Mouse (Mus musculus) adrenal gland, adult 18-20 months (tissue): ENCODE measurements around the gene Me1. TPM values are rescaled to one million over a fixed set of nuclear protein-coding genes. Genes with fewer than 3 reads are reported as not detected.

Source experiments
- DNase-seq, 2 experiments: peaks; one replicate each; pipeline ENCODE4 v3.0.0; 2021 to 2022; ENCODE audit warnings: low spot score in 2 of 2
- long read RNA-seq, 2 experiments: library from polyadenylated mRNA; stranded (forward); transcript quantifications; one replicate each; pipeline ENCODE4 v2.0.0; 2021
- total RNA-seq, 2 experiments: library from RNA; stranded (reverse); gene quantifications; 1 replicate in 1 of 2; 2 replicates in 1 of 2; pipeline ENCODE4 v1.2.3; 2021

Gene Me1
- 1,000 to 10,000 TPM; 1,361 to 1,780 TPM for total RNA-seq
- long read RNA-seq, experiment 1, transcript Me1-201 (14 exons, 3,288 nt): major isoform, 1,261 of 1,385 reads
- long read RNA-seq, experiment 1, partial matches to known transcripts: 65 of 1,385 reads
- long read RNA-seq, experiment 1, other reads (novel, unspliced or antisense): 59 of 1,385 reads
- long read RNA-seq, experiment 2, transcript Me1-201 (14 exons, 3,288 nt): major isoform, 1,590 of 1,808 reads
- long read RNA-seq, experiment 2, partial matches to known transcripts: 113 of 1,808 reads
- long read RNA-seq, experiment 2, other reads (novel, unspliced or antisense): 105 of 1,808 reads

DNA sequence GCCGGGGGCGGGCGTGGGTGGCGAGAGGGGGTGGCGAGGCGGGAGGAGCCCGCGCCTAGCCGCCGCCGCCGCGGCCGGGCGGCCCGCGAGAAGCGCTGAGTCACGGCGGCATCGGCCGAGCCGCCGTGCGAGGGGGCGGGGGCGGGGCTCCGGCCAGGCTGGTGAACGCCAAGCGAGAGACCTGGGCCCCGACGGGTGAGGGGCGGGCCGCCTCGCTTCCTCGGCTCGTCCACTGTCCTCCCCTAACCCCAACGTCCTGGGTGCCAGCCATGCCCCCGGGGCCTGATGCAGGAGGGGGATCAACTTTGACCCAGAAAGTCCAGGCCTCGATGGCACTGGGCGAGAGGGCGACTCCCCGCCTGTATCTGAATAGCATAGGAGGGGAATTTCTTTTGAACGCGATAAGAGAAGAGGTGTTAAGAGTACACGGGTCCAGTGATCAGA, at the start of gene Me1:
Me1 (minus strand) TSS at position 136 of the 444 bp plus-strand sequence.
- peak in 1 of 2 experiments; percentile 71 for DNase-seq

DNA sequence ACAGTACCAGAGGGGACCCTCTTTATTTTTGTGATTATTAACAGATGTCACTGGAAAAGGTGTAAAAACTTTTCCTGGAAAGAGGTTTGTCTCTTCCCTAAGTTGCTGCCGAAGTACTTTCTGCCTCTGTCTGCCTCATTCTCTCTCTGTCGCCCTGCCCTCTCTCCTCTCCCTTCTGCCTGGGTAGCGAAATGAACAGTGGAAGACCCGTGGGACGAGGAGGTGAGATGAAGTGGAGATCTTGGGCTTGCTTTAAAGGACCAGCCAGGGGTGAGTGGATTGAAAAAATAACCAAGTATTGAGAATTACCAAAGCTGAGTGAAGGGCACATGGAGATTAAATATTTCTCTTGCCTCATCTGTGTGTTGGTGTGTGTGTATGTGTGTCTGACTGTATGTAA, 48.3 kb upstream of the Me1 start:
- no peak for DNase-seq

DNA sequence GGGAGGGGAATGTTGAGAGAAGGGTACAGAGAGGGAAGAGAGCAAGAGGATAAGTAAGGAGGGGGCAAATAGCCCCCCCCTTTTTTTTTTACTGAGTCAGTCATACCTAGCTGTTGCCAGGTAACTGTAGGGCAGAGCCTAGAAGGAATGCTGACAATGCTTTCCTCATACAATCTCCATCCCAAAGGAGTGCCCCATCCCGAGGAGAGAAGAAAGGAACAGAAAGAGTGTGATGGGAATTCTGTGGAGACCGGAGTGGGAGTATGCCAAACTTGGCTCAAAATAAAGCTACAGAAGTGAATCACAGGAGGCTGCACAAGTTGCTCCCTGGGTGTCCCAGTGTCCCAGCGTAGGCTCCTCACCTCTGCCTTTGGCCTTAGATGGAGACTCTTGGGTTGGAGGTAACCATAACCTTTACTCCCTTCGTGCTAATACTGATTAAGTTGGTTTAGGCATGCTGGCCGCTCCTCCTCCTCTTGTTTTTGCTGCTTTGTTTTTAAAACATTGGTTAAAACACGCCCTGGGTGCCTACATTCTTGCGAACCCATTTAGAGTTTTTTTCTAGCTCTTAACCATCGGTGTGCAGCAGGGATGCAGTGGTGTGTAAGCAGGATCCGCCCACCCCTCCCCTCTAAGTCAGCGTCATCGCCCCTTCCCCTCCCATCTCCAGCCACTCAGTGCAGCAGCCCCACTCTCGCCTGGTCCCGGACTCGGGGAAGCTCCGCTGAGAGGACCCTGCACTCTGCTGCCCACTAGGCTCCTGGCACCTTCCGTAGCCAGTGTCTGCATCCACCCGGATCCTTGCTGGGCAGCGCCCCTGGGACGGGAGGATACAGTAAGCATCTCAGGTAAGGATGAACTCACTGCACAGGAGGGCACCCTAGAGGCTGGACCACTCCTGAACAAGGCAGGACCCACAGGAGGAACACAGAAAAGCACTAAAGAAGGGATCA, 47.5 kb upstream of the Me1 start, which contains the start of gene Prss35:
Prss35 (plus strand) TSS at position 691 of the 953 bp plus-strand sequence.
- DNase-seq: peak; percentile 56 to 75

DNA sequence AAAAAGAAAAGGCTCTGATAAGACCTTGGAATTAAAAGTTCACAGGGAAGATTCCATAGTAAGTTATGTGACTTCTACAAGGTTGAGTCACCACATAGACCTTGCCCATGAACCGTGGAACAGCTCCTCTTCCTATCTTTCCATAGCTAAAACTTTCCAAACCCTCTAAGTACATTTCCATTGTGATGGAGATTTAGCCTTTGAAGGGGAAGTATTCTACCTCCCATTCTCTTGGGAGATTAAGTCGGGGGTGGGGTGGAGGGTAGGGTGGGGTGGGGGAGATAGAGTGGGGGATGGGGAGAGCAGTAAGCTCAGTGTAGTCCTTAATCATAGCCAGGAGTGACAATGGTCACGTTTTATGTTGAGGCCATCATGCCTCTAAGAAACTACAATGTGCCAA, 44.2 kb upstream of the Me1 start:
- DNase-seq: no peak

DNA sequence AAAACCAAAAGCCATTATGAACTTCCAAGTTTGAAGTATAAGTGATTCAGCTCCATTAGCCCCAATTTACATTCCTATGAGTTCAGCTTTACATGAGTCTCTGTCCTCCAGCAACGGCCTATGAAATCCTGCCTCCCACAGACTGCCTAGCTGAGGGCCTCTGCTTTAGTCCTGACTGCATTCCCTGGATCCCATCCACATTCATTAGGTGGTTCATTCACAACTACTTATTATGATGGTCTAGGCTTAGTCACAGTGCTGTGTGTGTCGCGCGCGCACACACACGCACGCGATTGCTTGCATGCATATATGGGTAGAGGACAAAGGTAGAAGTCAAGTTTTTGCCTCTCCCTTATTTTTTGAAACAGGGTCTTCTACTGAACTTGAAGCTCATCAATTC, 43.0 kb upstream of the Me1 start:
- no peak for DNase-seq

DNA sequence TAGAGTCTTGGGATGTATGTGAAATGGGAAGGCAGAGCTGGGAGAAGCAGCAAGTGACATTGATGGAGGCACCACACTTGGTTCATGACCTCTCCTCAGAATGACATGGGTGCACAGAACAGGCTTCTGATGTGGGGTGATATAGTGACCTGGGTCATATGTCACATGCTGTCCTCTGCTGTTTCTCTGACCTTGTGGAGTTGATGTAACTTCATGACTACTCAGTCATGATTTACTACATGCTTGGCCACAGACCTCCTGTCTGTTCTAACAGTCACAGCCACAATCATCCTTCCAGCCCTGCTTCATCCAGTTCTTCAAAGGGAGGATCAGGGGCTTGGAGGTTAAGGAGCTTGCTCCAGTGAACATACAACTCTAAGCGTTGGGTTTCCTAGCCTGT, 42.3 kb upstream of the Me1 start:
- no peak for DNase-seq

DNA sequence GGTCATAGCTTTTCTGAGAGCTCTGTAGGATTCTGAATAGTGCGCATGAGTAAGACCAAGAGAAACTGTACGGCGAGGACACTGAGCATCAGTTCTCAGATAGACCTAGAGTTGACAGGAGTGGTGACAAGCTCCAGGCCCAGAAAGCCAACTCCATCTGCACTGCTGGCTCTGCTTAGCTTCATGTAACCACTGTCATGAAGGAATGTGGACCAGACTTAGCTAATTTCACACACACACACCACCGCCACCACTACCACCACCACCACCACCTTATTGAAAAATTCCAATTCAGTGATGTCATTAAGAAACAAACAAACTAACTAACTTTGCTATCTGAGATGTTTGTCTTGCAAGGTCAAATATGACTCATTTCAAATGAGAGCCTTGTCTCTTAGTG, 41.2 kb upstream of the Me1 start:
- no peak for DNase-seq

DNA sequence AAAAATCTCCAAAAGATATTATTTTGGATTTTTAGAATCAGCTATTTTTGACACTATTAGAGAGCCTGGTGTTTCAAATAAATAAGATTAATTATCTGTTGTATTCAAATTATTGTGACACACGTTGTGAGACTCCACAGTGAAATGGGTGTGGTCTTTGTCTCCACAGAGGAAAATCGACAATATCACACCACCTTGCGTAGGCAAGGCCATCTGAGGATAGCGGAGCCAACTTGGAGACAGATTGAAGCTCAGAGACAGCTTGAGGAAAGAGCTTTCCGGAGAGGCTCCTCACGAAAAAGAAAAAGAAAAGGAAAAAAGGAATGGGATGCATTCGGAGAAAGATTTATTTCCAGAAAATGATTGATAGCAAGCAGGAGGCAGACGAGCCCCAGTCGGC, 39.0 kb upstream of the Me1 start:
- DNase-seq: no peak

DNA sequence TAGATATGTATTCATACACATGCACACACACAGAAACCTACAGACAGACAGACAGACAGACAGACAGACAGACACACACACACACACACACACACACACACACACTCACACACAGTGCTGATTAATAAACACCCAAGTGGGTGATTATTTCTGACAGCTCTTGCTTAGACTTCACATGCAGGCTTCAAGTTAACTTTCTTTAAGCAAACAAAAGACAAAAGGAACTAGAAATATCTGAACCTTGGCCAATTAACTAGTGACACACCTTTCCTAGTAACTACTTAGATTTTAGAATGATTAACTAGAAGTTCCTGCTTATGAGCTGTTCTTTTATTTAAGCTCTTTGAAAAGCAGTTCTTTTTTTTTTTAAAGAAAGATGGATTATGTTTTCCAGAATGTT, 38.6 kb upstream of the Me1 start:
- DNase-seq: no peak

DNA sequence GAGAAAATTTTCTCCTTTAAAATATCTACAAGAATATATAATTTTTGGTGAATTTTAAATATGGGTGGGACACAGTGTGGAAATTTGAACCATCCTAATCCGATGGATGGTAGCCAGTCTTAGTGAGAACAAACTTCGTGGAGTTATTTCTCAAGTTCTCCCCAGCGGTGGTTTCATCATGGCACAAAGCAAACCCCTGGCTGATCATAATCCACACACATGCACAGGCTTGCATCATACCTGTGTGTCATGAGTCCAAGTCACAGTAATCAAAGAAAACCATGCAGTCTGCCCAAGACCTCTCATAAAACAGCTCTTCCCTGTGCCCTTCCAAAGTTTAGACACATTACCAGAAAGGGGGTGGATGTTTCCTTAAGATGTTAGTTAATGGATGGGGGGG, 34.1 kb upstream of the Me1 start:
- no peak for DNase-seq

DNA sequence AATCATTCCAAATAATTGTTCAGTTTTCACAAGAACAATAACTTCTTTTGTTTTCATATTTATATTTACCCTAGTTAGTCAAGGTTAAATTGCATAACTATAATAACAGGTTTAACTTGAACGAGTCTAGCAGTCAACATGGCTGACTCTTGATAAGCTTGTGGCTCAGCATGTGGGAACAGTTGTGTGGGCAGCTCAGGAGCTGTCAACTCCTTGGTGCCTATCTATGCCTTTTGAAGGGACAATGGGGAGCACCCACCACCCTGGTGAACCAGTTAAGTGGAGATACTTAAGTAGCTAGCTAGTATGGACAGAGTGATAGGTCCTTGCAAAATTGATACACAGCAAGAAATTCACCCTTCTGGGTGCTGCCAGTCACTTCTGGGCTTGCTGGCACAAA, 33.3 kb upstream of the Me1 start:
- DNase-seq: no peak

DNA sequence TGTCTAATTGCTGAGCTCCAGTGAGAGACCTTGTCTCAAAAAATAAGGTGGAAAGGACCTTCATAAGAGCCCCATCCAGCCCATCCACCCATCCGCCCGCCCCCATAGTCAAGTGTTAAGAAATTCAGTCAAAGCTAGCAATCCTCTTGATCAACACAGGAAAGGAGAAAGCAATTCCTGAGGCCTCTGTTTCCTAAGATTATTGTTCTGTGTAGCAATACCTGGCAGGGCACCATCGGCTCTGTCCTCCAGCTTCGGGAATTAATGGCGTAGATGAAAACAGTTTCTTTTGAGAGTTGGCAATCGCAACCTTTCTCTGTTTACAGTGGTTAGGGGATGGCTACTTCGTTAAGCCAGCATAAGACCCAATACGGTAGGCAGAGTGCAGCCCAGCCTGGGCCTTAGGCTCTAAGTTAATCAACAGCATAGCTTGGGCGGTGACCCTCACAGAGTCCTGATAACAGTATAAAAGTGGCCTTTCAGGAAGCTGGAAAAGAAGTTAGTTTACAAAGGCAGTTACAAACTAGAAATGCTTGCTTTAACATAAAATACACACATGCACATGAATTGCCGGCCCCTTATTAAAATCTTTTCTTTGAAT, 32.6 kb upstream of the Me1 start:
- DNase-seq: no peak

DNA sequence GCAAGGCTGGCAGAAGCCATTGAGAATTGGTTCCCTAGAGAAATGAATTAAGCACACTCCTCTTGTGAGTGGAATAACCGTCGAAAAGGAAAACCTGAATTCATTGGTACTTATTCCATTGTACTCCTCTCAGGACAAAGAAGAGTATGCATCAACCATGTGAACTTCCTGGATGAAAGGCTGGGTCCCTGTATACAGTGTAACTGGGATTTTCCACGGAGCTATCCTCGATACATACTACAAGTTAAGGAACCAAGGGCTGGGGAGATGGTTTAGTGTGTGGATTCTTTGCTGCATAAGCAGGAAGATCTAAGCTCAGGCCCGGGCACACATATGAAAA, 30.6 kb upstream of the Me1 start:
- DNase-seq: no peak

DNA sequence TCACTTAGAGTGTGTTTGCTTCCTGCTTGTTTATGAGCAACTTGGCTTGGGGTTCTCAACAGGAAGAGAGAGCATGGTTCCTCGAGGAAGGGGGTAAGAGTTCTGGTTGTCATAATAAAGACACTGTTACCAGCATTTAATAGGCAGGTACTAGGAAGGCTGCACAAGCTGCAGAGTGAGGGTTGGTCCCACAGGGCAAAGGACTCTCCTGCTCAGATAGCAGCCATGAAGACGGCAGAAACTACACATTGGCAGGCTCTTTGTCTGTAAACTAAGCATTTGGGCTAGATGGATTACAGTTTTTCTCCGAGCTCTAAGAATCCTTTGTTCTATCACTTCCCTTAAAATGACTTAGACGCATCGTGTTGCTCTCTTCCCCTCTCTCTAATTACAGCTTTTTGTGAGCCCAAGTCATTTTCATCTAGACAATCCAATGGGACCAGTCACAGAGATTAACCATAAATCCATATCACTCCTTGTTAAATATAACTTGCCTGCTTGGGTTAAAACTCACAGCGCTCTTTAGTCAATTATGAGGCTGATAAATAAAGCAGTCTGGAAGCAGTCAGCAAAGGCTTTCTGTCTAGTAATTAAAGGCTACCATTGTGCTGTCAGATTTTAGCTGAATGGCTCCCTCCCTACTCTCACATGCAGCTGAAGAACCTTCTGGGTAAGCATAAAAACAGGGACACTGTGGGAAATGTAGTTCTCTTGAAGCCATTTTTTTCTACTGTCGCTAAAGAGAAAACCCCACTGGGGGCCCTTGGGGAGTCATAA, 30.0 kb upstream of the Me1 start:
- DNase-seq: no peak

DNA sequence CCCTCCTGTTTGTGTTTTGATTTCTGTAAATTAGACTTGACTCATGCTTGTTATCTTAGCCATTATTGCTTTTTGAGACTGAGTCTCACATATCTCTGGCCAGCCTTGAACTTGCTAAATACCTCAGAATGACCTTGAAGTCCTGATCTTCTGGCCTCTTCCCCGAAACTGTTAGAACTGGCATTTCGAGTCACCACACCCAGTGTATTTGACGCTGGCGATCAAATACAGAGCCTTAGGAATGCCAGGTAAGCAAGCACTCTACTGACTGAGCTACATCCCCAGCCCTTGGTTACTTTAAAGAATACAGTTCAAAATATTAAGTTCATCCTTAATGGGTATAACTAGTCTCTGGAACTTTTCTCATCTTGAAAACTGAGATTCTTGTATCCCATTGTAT, 29.3 kb upstream of the Me1 start:
- no peak for DNase-seq

DNA sequence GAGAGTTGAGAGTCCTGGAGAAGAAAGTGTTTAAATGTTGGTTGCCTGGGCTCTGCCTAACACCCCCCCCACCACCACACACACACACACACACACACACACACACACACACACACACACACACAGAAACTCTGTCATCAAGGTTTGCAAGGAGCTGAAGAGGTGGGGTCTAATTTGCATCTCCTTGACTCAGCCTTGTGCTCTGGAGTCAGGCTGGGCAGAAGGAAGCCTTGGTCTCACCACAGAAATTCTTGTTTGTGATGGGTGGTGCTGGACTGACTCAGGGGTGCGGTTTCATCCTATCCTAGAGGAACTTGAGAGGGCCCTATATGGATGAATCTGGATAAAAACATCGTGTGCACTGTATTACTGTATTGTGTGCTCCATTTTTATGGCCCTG, 25.0 kb upstream of the Me1 start:
- DNase-seq: no peak

DNA sequence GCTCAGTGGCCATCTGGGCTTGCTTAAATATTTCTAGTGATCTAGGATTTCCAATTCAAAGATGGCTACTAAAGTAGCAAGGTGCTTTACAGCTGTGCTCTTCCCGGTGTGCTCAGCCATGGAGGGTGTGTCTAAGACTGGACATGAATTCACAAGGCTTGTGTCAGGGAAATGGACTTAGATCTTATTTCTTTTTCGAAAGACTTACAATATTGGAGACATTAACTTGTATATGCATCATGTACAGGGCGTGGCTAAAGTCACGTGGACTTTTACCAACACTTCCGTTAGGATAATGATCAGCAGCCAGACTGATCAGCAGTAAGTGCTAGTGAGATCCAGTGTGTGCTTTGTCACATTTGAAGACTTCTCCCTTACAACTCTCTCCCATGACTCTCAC, 24.5 kb upstream of the Me1 start:
- no peak for DNase-seq

DNA sequence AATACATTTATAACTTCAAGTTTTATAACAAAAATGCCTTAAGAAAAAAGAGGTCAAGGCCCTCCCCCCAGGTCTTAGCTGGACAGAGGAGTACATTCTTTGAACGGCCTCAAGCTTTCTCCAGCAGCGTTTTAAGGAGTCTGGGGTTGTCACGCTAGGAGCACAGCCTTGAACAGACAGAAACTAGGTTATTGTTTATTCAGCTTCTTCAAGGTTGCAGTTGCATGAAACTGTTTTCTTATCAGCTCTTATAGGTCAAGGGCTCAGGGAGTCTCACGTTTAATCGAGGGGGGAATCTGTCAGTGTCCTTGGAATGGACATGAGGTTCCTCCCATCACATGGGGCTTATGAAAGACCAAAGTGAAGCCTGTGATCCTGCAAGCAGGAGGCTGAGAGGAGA, 21.4 kb upstream of the Me1 start:
- peak in 1 of 2 experiments; percentile 38 for DNase-seq

DNA sequence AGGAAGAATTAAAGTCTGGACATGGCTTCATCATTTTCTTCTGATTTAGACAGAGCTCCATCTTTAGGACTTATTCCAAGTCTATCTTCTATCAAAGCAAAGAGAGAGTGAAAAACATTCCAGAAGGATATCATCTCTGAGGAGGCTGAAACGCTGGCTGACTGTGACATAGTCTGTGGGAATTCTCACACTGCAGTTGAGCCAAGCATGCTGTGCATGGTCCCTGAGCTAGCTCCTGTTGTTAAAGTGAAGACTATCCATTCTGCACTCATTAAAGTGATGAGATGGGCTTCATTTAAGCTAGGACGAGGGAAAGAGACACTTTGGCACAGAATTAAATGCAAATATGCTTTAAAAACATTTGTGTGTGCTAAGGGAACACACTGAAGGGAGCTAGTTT, 20.8 kb upstream of the Me1 start:
- no peak for DNase-seq

DNA sequence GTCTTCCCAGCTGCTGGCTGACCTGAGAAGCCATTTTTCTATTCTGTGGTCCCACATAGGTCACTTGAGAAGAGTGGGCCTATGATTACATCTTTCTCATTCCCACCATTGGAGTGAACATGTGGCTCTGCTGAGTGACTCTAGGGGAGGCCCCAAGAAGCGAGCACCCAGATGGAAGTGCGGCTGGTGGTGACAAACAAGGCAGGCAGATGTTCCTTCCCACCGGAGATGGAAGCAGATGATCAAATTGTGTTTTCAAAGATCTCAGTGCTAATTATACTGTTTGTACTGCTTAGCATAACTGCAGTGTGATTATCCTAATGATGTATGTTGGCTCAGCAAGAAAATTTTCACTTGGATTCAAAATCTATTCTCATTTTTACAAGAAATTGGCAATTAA, 18.3 kb upstream of the Me1 start:
- DNase-seq: no peak

DNA sequence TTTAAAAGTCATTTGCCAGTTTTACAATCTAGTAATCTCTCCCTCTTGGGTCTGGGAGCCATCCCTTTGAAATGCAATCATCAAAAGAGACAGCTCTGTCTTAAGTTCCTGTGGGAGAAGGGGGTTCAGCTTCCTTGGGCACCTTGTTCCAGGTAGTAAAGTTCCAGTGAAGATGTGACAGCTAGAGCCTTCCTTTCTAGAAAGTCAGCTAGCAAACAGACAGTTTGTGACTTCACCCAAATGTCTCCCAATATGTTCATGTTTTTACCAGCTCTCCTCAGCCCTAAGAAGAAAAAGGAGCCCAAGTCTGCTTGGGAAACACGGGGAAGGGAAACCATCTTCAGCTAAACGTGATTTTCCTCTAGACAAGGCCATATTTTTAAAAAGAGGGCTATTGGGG, 16.9 kb upstream of the Me1 start:
- no peak for DNase-seq
